Mouse (Mus musculus) limb, embryonic 15.5 days (tissue): Measurements from ENCODE around the gene Snx5. TPM values are rescaled to one million over a fixed set of nuclear protein-coding genes. Genes with fewer than 3 reads are reported as not detected.

ENCODE experiments used
- ATAC-seq: fragments of 200-750 bp; cut with Nextera tagmentation; 2 replicates; pipeline ENCODE4 v1.8.0; 2017; ENCODE audit warnings: low read depth, moderate TSS enrichment; ENCODE audit not compliant: insufficient number of reproducible peaks, low FRiP score, low TSS enrichment
- H3K27ac ChIP-seq: fragments of 300-500 bp; sonication (generic); 2 replicates; pipeline ENCODE4 v1.5.1; 2015; ENCODE audit warnings: moderate library complexity, mild to moderate bottlenecking, inconsistent platforms
- H3K27me3 ChIP-seq: fragments of 300-500 bp; sonication (generic); 2 replicates; pipeline ENCODE4 v1.6.1; 2015; ENCODE audit warnings: inconsistent platforms
- H3K36me3 ChIP-seq: fragments of 300-500 bp; sonication (generic); 2 replicates; pipeline ENCODE4 v1.6.1; 2015; ENCODE audit warnings: inconsistent platforms
- H3K4me1 ChIP-seq: fragments of 300-500 bp; sonication (generic); 2 replicates; pipeline ENCODE4 v1.6.1; 2015; ENCODE audit warnings: inconsistent platforms
- H3K4me2 ChIP-seq: fragments of 300-500 bp; sonication (generic); 2 replicates; pipeline ENCODE4 v1.6.1; 2015; ENCODE audit warnings: mild to moderate bottlenecking, inconsistent platforms
- H3K4me3 ChIP-seq: fragments of 300-500 bp; sonication (generic); 2 replicates; pipeline ENCODE4 v1.5.1; 2015; ENCODE audit warnings: mild to moderate bottlenecking, inconsistent platforms
- H3K9ac ChIP-seq: fragments of 300-500 bp; sonication (generic); 2 replicates; pipeline ENCODE4 v1.6.1; 2015; ENCODE audit warnings: inconsistent platforms
- H3K9me3 ChIP-seq: fragments of 300-500 bp; sonication (generic); 2 replicates; pipeline ENCODE4 v1.6.1; 2016; ENCODE audit warnings: inconsistent platforms
- WGBS: fragments of 180-500 bp; shearing (Covaris S2); methylation state at CpG from one replicate; pipeline ENCODE4 v1.1.7; 2015; 5-methylcytosine and 5-hydroxymethylcytosine counted together
- polyA plus RNA-seq: library from polyadenylated mRNA; unstranded; fragments of >200 nt; fragmentation: Nextera tagmentation; extraction: Ambion mirVana; gene quantifications from 2 replicates; pipeline ENCODE4 v1.2.1, GENCODE M21; 2015

Snx5 gene
- polyA plus RNA-seq, 1 experiment from 2014 or later: 120 TPM

DNA sequence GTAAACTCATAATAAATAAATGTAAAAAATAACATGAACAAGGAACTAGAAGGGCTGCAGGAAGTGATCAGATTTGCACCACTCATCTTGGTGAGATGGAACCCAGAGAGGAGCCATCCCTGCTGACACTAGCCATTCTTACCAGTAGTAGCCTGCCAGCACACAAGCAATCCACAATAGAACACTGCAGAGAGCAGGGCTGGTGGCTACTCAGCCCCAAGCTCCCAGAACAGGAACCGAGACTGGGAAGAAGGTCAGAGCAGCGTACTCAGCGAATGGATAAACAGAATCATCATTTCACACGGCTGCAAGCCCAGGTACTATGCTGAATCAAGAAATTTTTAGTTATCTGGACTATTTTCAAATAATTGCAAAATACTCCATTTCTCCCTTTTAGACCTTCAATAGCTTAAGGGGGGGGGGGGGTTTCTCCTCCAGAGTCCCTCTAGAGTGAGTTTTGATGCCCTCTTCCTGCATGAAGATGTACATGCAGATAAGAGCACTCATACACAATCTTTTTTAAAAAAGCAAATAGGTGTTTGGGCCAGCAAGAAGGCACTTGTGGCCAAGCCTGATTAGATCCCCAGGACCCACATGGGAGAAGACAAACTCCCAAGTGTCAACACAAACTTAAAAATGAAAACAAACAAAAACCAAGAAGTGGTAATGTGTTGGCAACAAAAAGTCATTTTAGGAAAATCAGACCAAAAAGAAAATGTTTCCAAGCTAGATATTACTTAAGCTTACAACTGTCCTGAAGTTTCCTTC is 4.6 kb downstream of the Snx5 start:
- H3K27me3 ChIP-seq: no peaks in the 10 kb centered on the region
- H3K4me1 ChIP-seq: peaks cover 31% of the 10 kb centered on the region
- H3K36me3 ChIP-seq: peaks cover 2% of the 10 kb centered on the region
- no peak for ATAC-seq
- 54% methylated on average over 4 of the region's 4 CpGs for WGBS
- no peak overlapping the region for H3K4me3 ChIP-seq
- no peak overlapping the region for H3K27ac ChIP-seq
- H3K9me3 ChIP-seq: no peaks in the 10 kb centered on the region
- H3K9ac ChIP-seq: no peak overlapping the region
- no peak overlapping the region for H3K4me2 ChIP-seq

GRCm38 (mm10) chr2:144265120-144265488 is 5.6 kb downstream of the Snx5 start:
- Histone ChIP-seq H3K9me3 (no peaks in the 10 kb centered on the region), H3K9ac (no peak overlapping the region), H3K4me3 (no peak overlapping the region), H3K4me1 (peaks cover 28% of the 10 kb centered on the region), H3K4me2 (no peak overlapping the region), H3K27me3 (no peaks in the 10 kb centered on the region), H3K27ac (peak overlapping the region; percentile 39; the same call in 1 of the 2 replicates), H3K36me3 (peaks cover 12% of the 10 kb centered on the region)
- 65% methylated on average over 3 of the region's 3 CpGs for WGBS
- no peak for ATAC-seq

DNA sequence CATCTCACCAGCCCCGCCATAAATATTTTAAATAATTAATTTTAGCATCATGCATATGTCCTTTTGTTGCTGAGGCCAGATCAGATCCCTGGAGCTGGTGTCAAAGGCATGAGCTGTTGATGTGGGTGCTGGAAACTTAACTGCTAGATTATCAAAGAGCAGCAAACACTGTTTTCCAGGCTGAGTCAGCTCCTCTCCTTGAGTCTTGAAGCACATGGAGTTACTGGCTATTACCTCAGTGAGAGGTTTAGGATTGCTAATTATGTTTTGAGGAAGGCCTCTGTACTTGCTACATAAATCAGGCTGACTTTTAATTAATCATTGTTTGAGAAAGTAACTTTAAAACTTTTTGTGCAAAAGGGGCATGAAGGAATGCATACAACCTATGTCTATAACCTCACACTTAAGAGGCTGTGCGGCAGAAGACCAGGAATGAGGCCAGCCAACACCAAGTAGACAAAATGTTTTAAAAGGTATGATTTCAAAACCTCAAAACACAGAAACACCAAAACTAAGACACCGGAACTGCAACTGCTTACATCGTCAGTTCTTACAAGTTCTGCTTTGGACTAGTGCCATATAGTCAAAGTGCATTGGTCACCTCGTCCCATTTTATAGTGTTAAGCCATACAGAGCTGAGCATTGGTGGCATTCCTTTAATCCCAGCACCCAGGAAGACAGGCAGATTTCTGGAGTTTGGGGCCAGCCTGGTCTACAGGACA is 6.1 kb downstream of the Snx5 start:
- Histone ChIP-seq H3K9ac (no peak overlapping the region), H3K27ac (peak overlapping the region; percentile 39; the same call in 1 of the 2 replicates), H3K9me3 (no peaks in the 10 kb centered on the region), H3K4me2 (no peak overlapping the region), H3K36me3 (peaks cover 16% of the 10 kb centered on the region), H3K27me3 (no peaks in the 10 kb centered on the region), H3K4me1 (peaks cover 28% of the 10 kb centered on the region), H3K4me3 (no peak overlapping the region)
- WGBS: 58% methylated on average over 5 of the region's 5 CpGs
- no peak for ATAC-seq

- H3K4me1 ChIP-seq: peaks cover 20% of the 10 kb centered on the region; the same call in 1 of the 2 replicates
- H3K4me3 ChIP-seq: no peak overlapping the region
- peaks cover 33% of the 10 kb centered on the region for H3K36me3 ChIP-seq
- ATAC-seq: no peak
- H3K9me3 ChIP-seq: no peaks in the 10 kb centered on the region
- H3K9ac ChIP-seq: no peak overlapping the region
- H3K27me3 ChIP-seq: no peaks in the 10 kb centered on the region
- H3K4me2 ChIP-seq: no peak overlapping the region
- no peak overlapping the region for H3K27ac ChIP-seq
- WGBS: 93% methylated on average over 2 of the region's 2 CpGs
Observed at GRCm38 (mm10) chr2:144262837-144263236, 7.9 kb downstream of the Snx5 start.

DNA sequence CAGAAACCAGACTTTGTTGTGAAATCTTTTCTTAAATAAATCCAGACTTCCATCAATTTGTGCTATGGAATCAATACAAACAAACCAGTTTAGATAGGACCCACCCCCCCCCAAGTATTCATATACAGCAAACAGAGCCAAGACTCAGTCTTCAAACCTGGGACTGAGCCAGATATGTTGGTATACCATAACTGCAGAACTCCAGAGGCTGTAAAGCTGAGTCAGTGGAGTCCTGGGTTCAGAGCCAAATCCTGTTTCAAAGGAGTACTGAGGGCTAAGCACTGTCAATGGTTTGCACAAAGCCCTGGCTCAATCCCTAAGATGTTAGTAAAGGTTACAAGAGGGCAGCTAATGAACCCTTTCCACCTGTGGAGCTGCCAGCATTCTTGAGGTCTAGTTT is 20.6 kb downstream of the Snx5 start:
- Histone ChIP-seq H3K36me3 (peaks cover 58% of the 10 kb centered on the region), H3K27ac (no peak overlapping the region), H3K9me3 (no peaks in the 10 kb centered on the region), H3K4me3 (no peak overlapping the region), H3K4me2 (no peak overlapping the region), H3K27me3 (no peaks in the 10 kb centered on the region), H3K4me1 (peaks cover 29% of the 10 kb centered on the region), H3K9ac (no peak overlapping the region)
- ATAC-seq: no peak

- Histone ChIP-seq H3K4me1 (peaks cover 32% of the 10 kb centered on the region), H3K4me3 (no peak overlapping the region), H3K4me2 (no peak overlapping the region), H3K36me3 (peaks cover 45% of the 10 kb centered on the region), H3K9ac (no peak overlapping the region), H3K9me3 (no peaks in the 10 kb centered on the region), H3K27me3 (no peaks in the 10 kb centered on the region), H3K27ac (no peak overlapping the region)
- 29% methylated on average over 4 of the region's 4 CpGs for WGBS
- ATAC-seq: no peak
Observed at GRCm38 (mm10) chr2:144248613-144249376, 21.9 kb downstream of the Snx5 start.

- ATAC-seq: no peak
- peak overlapping the region; percentile 33 for H3K27ac ChIP-seq
Observed at GRCm38 (mm10) chr2:144247337-144247978, 23.2 kb downstream of the Snx5 start.

DNA sequence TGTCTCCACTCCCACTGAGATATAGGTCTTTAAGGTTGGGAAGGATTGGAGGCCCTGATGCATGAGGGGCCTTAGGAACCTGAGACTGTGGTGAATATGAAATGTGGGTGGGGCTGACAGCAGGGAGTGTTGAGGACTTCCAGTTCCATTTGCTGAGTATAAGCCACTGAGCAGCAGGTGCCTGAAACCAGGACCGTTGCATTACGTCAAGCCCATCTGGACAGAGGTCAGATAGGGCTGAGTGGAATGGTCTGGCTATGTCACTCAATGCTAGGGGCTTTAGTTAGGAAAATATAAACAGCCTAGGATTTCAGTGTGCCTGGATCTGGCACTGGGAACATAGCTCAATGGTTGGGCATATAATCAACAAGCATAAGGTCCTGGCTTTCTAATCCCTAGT is 24.4 kb downstream of the Snx5 start:
- Histone ChIP-seq H3K9ac (no peak overlapping the region), H3K4me1 (peaks cover 32% of the 10 kb centered on the region), H3K4me2 (no peak overlapping the region), H3K36me3 (peaks cover 23% of the 10 kb centered on the region), H3K27ac (no peak overlapping the region), H3K9me3 (no peaks in the 10 kb centered on the region), H3K4me3 (no peak overlapping the region), H3K27me3 (no peaks in the 10 kb centered on the region)
- 79% methylated on average over 2 of the region's 2 CpGs for WGBS
- ATAC-seq: peak; percentile 7; the same call in 1 of the 2 replicates

More at GRCm38 (mm10) chr2:144247337-144247978, 23.2 kb downstream of the Snx5 start:
- Histone ChIP-seq H3K36me3 (peaks cover 31% of the 10 kb centered on the region), H3K4me1 (peaks cover 32% of the 10 kb centered on the region), H3K9ac (no peak overlapping the region), H3K4me2 (no peak overlapping the region), H3K27me3 (no peaks in the 10 kb centered on the region), H3K4me3 (no peak overlapping the region), H3K9me3 (no peaks in the 10 kb centered on the region)
- WGBS: 46% methylated on average over 5 of the region's 5 CpGs

- peaks cover 36% of the 10 kb centered on the region for H3K4me1 ChIP-seq
- peak; percentile 32; the same call in 1 of the 2 replicates for ATAC-seq
- no peaks in the 10 kb centered on the region for H3K27me3 ChIP-seq
- H3K4me2 ChIP-seq: no peak overlapping the region
- no peak overlapping the region for H3K4me3 ChIP-seq
- 19% methylated on average over 7 of the region's 7 CpGs for WGBS
- no peak overlapping the region for H3K9ac ChIP-seq
- H3K36me3 ChIP-seq: peaks cover 16% of the 10 kb centered on the region
- H3K9me3 ChIP-seq: no peaks in the 10 kb centered on the region
- H3K27ac ChIP-seq: peak overlapping the region; percentile 69
Observed at GRCm38 (mm10) chr2:144245464-144245863, 25.2 kb downstream of the Snx5 start.

- no peaks in the 10 kb centered on the region for H3K36me3 ChIP-seq
- peak; percentile 71 for ATAC-seq
- 72% methylated on average over 3 of the region's 3 CpGs for WGBS
- H3K27me3 ChIP-seq: no peaks in the 10 kb centered on the region
- H3K9ac ChIP-seq: no peak overlapping the region
- no peak overlapping the region for H3K4me3 ChIP-seq
- peak overlapping the region; percentile 43; the same call in 1 of the 2 replicates for H3K27ac ChIP-seq
- H3K4me1 ChIP-seq: peaks cover 39% of the 10 kb centered on the region
- H3K4me2 ChIP-seq: no peak overlapping the region
- H3K9me3 ChIP-seq: no peaks in the 10 kb centered on the region
Observed at GRCm38 (mm10) chr2:144240095-144240899, 30.4 kb downstream of the Snx5 start.

DNA sequence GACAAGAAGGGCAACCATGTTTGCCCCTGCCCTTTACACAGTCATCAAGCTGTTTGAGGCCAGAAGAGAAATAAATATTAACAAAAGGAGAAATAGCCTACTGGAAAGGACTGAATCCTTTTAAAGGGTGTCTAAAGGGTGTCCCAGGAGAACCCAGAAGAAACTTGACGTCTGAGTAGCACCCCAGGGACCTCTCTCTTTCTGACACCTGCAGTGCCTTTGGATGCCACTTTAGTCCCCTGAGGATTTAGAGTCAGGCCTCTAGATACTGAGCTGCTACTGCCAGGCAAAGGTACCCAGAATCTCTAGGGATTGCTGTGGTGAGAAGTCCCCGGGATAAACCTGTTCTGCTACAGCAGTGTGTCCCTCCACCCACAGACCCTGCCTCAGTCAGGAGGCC is 31.4 kb downstream of the Snx5 start:
- no peaks in the 10 kb centered on the region for H3K9me3 ChIP-seq
- WGBS: 49% methylated on average over 2 of the region's 2 CpGs
- no peak overlapping the region for H3K4me3 ChIP-seq
- H3K4me1 ChIP-seq: peaks cover 35% of the 10 kb centered on the region
- no peak overlapping the region for H3K27ac ChIP-seq
- no peaks in the 10 kb centered on the region for H3K36me3 ChIP-seq
- no peaks in the 10 kb centered on the region for H3K27me3 ChIP-seq
- H3K9ac ChIP-seq: no peak overlapping the region
- no peak for ATAC-seq
- H3K4me2 ChIP-seq: no peak overlapping the region
